Mouse (Mus musculus) midbrain, embryonic 12.5 days (tissue): ENCODE results near the gene Dnase1l2. TPM values are rescaled to one million over a fixed set of nuclear protein-coding genes. Genes with fewer than 3 reads are reported as not detected.

Source experiments
- ATAC-seq: fragments of 200-750 bp; cut with Nextera tagmentation; 2 replicates; pipeline ENCODE4 v1.8.0; 2017; ENCODE audit warnings: low read depth, moderate TSS enrichment, moderate library complexity; ENCODE audit not compliant: low FRiP score
- H3K27ac ChIP-seq: fragments of 300-500 bp; sonication (generic); replicated peaks from 2 replicates; pipeline ENCODE4 v1.5.1; 2016; ENCODE audit warnings: mild to moderate bottlenecking
- H3K27me3 ChIP-seq: fragments of 300-500 bp; sonication (generic); 2 replicates; pipeline ENCODE4 v1.6.1; 2016; ENCODE audit warnings: mild to moderate bottlenecking
- H3K36me3 ChIP-seq: fragments of 300-500 bp; sonication (generic); 2 replicates; pipeline ENCODE4 v1.6.1; 2016
- H3K4me1 ChIP-seq: fragments of 300-500 bp; sonication (generic); 2 replicates; pipeline ENCODE4 v1.6.1; 2016
- H3K4me2 ChIP-seq: fragments of 300-500 bp; sonication (generic); replicated peaks from 2 replicates; pipeline ENCODE4 v1.6.1; 2016; ENCODE audit warnings: mild to moderate bottlenecking, moderate library complexity
- H3K4me3 ChIP-seq: fragments of 300-500 bp; sonication (generic); 2 replicates; pipeline ENCODE4 v1.5.1; 2016; ENCODE audit warnings: mild to moderate bottlenecking
- H3K9ac ChIP-seq: fragments of 300-500 bp; sonication (generic); replicated peaks from 2 replicates; pipeline ENCODE4 v1.6.1; 2016; ENCODE audit warnings: mild to moderate bottlenecking, moderate library complexity
- H3K9me3 ChIP-seq: fragments of 300-500 bp; sonication (generic); 2 replicates; pipeline ENCODE4 v1.6.1; 2016; ENCODE audit warnings: mild to moderate bottlenecking
- WGBS: fragments of 180-500 bp; shearing (Covaris S2); methylation state at CpG from one replicate; pipeline ENCODE4 v1.1.7; 2016; 5-methylcytosine and 5-hydroxymethylcytosine counted together
- polyA plus RNA-seq: library from polyadenylated mRNA; unstranded; fragments of >200 nt; fragmentation: Nextera tagmentation; extraction: Ambion mirVana; gene quantifications from 2 replicates; pipeline ENCODE4 v1.2.1, GENCODE M21; 2016

Dnase1l2 gene
- 5.3 and 5.5 TPM in 2 replicates for polyA plus RNA-seq

- Histone ChIP-seq H3K4me1 (no peaks in the 10 kb centered on the region), H3K4me2 (no peak within 1 kb of the TSS), H3K36me3 (peaks cover 97% of the 10 kb centered on the region), H3K9me3 (no peaks in the 10 kb centered on the region), H3K4me3 (no peak within 1 kb of the TSS), H3K9ac (no peak within 1 kb of the TSS), H3K27ac (no peak within 1 kb of the TSS), H3K27me3 (no peaks in the 10 kb centered on the region)
- ATAC-seq = no peak
- WGBS = 74% methylated on average over 7 of the region's 7 CpGs
Measured at GRCm38 (mm10) chr17:24442632-24443155, at the start of gene Dnase1l2. Gene Dnase1l2 (minus strand): TSS chr17:24443105.

GRCm38 (mm10) chr17:24490399-24490798 is 47.5 kb upstream of the Dnase1l2 start:
- H3K4me1 ChIP-seq = peaks cover 32% of the 10 kb centered on the region
- 0 out of 2 replicates have a peak, but pooled peaks cover 8% of the 10 kb centered on the region for H3K27me3 ChIP-seq
- 0 out of 2 replicates have a peak overlapping the region, but pooled peaks have one; percentile 87 for H3K9ac ChIP-seq
- H3K4me3 ChIP-seq = 0 out of 2 replicates have a peak overlapping the region, but pooled peaks have one; percentile 70
- H3K4me2 ChIP-seq = peak overlapping the region; percentile 83
- no peaks in the 10 kb centered on the region for H3K9me3 ChIP-seq
- WGBS = 69% methylated on average over 4 of the region's 4 CpGs
- H3K36me3 ChIP-seq = no peaks in the 10 kb centered on the region
- no peak for ATAC-seq
- 0 out of 2 replicates have a peak overlapping the region, but pooled peaks have one; percentile 90 for H3K27ac ChIP-seq

- WGBS = 13% methylated on average over 19 of the region's 19 CpGs
- Histone ChIP-seq H3K27me3 (0 out of 2 replicates have a peak, but pooled peaks cover 8% of the 10 kb centered on the region), H3K27ac (peak overlapping the region; percentile 90), H3K4me2 (peak overlapping the region; percentile 83), H3K4me1 (peaks cover 34% of the 10 kb centered on the region), H3K9ac (peak overlapping the region; percentile 87), H3K4me3 (peak overlapping the region; percentile 70), H3K36me3 (no peaks in the 10 kb centered on the region), H3K9me3 (no peaks in the 10 kb centered on the region)
- peak; percentile 59 for ATAC-seq
Measured at GRCm38 (mm10) chr17:24489265-24490030, 46.5 kb upstream of the Dnase1l2 start.

- Histone ChIP-seq H3K9ac (peak overlapping the region; percentile 87), H3K4me3 (peak overlapping the region; percentile 70), H3K27me3 (0 out of 2 replicates have a peak, but pooled peaks cover 8% of the 10 kb centered on the region), H3K4me2 (peak overlapping the region; percentile 83), H3K27ac (peak overlapping the region; percentile 90), H3K36me3 (no peaks in the 10 kb centered on the region), H3K4me1 (peaks cover 34% of the 10 kb centered on the region), H3K9me3 (no peaks in the 10 kb centered on the region)
- ATAC-seq = peak; percentile 75
- under 1% methylated on average over 58 of the region's 81 CpGs for WGBS
Measured at GRCm38 (mm10) chr17:24488662-24489264, 45.9 kb upstream of the Dnase1l2 start.

- peak within 1 kb of the TSS; percentile 70 for H3K4me3 ChIP-seq
- under 1% methylated on average over 44 of the region's 45 CpGs for WGBS
- 0 out of 2 replicates have a peak, but pooled peaks cover 8% of the 10 kb centered on the region for H3K27me3 ChIP-seq
- H3K27ac ChIP-seq = peak within 1 kb of the TSS; percentile 90
- peak within 1 kb of the TSS; percentile 83 for H3K4me2 ChIP-seq
- H3K9ac ChIP-seq = peak within 1 kb of the TSS; percentile 87
- no peaks in the 10 kb centered on the region for H3K9me3 ChIP-seq
- ATAC-seq = peak; percentile 67
- H3K4me1 ChIP-seq = peaks cover 34% of the 10 kb centered on the region
- H3K36me3 ChIP-seq = no peaks in the 10 kb centered on the region
Measured at GRCm38 (mm10) chr17:24488186-24488661, 45.3 kb upstream of the Dnase1l2 start, which contains the start of gene Caskin1. Gene Caskin1 (plus strand): TSS chr17:24488601.

GRCm38 (mm10) chr17:24485090-24485860 is 42.4 kb upstream of the Dnase1l2 start:
- no peak for ATAC-seq

GRCm38 (mm10) chr17:24483495-24483894 is 40.6 kb upstream of the Dnase1l2 start:
- Histone ChIP-seq H3K36me3 (no peaks in the 10 kb centered on the region), H3K4me1 (peaks cover 23% of the 10 kb centered on the region), H3K9ac (no peak overlapping the region), H3K27ac (no peak overlapping the region), H3K9me3 (no peaks in the 10 kb centered on the region), H3K27me3 (no peaks in the 10 kb centered on the region), H3K4me3 (no peak overlapping the region), H3K4me2 (no peak overlapping the region)
- 84% methylated on average over 3 of the region's 3 CpGs for WGBS
- ATAC-seq = no peak

More at GRCm38 (mm10) chr17:24485090-24485860, 42.4 kb upstream of the Dnase1l2 start:
- H3K9me3 ChIP-seq = no peaks in the 10 kb centered on the region
- 0 out of 2 replicates have a peak, but pooled peaks cover 6% of the 10 kb centered on the region for H3K27me3 ChIP-seq
- H3K27ac ChIP-seq = peak overlapping the region; percentile 65
- peak overlapping the region; percentile 41 for H3K9ac ChIP-seq
- H3K4me1 ChIP-seq = peaks cover 29% of the 10 kb centered on the region
- no peak overlapping the region for H3K4me3 ChIP-seq
- 47% methylated on average over 11 of the region's 11 CpGs for WGBS
- H3K36me3 ChIP-seq = no peaks in the 10 kb centered on the region
- H3K4me2 ChIP-seq = no peak overlapping the region; the same call in 1 of the 2 replicates

- WGBS = 93% methylated on average over 20 of the region's 20 CpGs
- Histone ChIP-seq H3K4me1 (peaks cover 25% of the 10 kb centered on the region), H3K4me3 (no peak overlapping the region), H3K9ac (no peak overlapping the region), H3K9me3 (no peaks in the 10 kb centered on the region), H3K27me3 (no peaks in the 10 kb centered on the region), H3K27ac (no peak overlapping the region), H3K36me3 (peaks cover 12% of the 10 kb centered on the region), H3K4me2 (no peak overlapping the region)
- no peak for ATAC-seq
Measured at GRCm38 (mm10) chr17:24481027-24481815, 38.3 kb upstream of the Dnase1l2 start.

- 30% methylated on average over 3 of the region's 3 CpGs for WGBS
- Histone ChIP-seq H3K27ac (no peak overlapping the region), H3K36me3 (peaks cover 21% of the 10 kb centered on the region), H3K4me1 (peaks cover 21% of the 10 kb centered on the region), H3K9me3 (no peaks in the 10 kb centered on the region), H3K4me3 (no peak overlapping the region), H3K27me3 (no peaks in the 10 kb centered on the region), H3K9ac (no peak overlapping the region), H3K4me2 (no peak overlapping the region; the same call in 1 of the 2 replicates)
- ATAC-seq = no peak
Measured at GRCm38 (mm10) chr17:24480201-24480826, 37.4 kb upstream of the Dnase1l2 start.

GRCm38 (mm10) chr17:24479431-24479830 is 36.5 kb upstream of the Dnase1l2 start:
- Histone ChIP-seq H3K4me2 (peak overlapping the region; percentile 55; the same call in 1 of the 2 replicates), H3K4me1 (peaks cover 19% of the 10 kb centered on the region), H3K9me3 (no peaks in the 10 kb centered on the region), H3K27ac (no peak overlapping the region), H3K27me3 (no peaks in the 10 kb centered on the region), H3K9ac (no peak overlapping the region), H3K36me3 (peaks cover 30% of the 10 kb centered on the region), H3K4me3 (peak overlapping the region; percentile 65)
- 31% methylated on average over 1 of the region's 1 CpGs for WGBS
- ATAC-seq = no peak
